Mouse (Mus musculus): ENCODE results near the gene Zfp704. TPM values are rescaled to one million over a fixed set of nuclear protein-coding genes. Genes with fewer than 3 reads are reported as not detected.

The Zfp704 gene
- polyA plus RNA-seq, 1 experiment from 2014 or later, result 10.6 TPM

GRCm38 (mm10) chr3:9549815-9550214 lies 60.1 kb downstream of the Zfp704 start:
- ATAC-seq, result no peak
- no peak overlapping the region for H3K4me3 ChIP-seq
- no peak overlapping the region for H3K27ac ChIP-seq
- no peak overlapping the region for H3K4me2 ChIP-seq
- no peaks in the 10 kb centered on the region for H3K9me3 ChIP-seq (replicated peaks)
- H3K36me3 ChIP-seq (ENCODE audit: poor library complexity, severe bottlenecking), result no peaks in the 10 kb centered on the region
- 90% methylated on average over 5 of the region's 5 CpGs for WGBS
- H3K27me3 ChIP-seq, result no peaks in the 10 kb centered on the region
- peaks cover 24% of the 10 kb centered on the region for H3K4me1 ChIP-seq
- no peak overlapping the region for H3K9ac ChIP-seq

- no peaks in the 10 kb centered on the region for H3K9me3 ChIP-seq (replicated peaks)
- WGBS, result 61% methylated on average over 10 of the region's 10 CpGs
- no peak overlapping the region for H3K4me2 ChIP-seq
- no peak overlapping the region for H3K4me3 ChIP-seq
- no peak for ATAC-seq
- no peak overlapping the region for H3K9ac ChIP-seq
- H3K36me3 ChIP-seq (ENCODE audit: poor library complexity, severe bottlenecking), result no peaks in the 10 kb centered on the region
- peaks cover 26% of the 10 kb centered on the region for H3K4me1 ChIP-seq
- H3K27me3 ChIP-seq, result no peaks in the 10 kb centered on the region
- no peak overlapping the region for H3K27ac ChIP-seq
These were observed 61.7 kb downstream of the Zfp704 start for GRCm38 (mm10) chr3:9548188-9548587.

- Histone ChIP-seq H3K9ac (no peak overlapping the region), H3K9me3 (replicated peaks) (no peaks in the 10 kb centered on the region), H3K36me3 (ENCODE audit: poor library complexity, severe bottlenecking) (no peaks in the 10 kb centered on the region), H3K4me1 (peaks cover 26% of the 10 kb centered on the region), H3K27me3 (no peaks in the 10 kb centered on the region), H3K4me2 (no peak overlapping the region), H3K4me3 (no peak overlapping the region), H3K27ac (no peak overlapping the region)
- no peak for ATAC-seq
- 65% methylated on average over 15 of the region's 15 CpGs for WGBS
These were observed 62.8 kb downstream of the Zfp704 start for GRCm38 (mm10) chr3:9546882-9547620.

- no peak for ATAC-seq
These were observed 65.5 kb downstream of the Zfp704 start for GRCm38 (mm10) chr3:9544421-9544820.

GRCm38 (mm10) chr3:9543916-9544315 lies 66.0 kb downstream of the Zfp704 start:
- H3K9me3 ChIP-seq (replicated peaks), result no peaks in the 10 kb centered on the region
- no peak overlapping the region for H3K4me2 ChIP-seq
- WGBS, result 90% methylated on average over 5 of the region's 5 CpGs
- no peak for ATAC-seq
- no peak overlapping the region for H3K4me3 ChIP-seq
- no peak overlapping the region for H3K9ac ChIP-seq
- H3K27ac ChIP-seq, result no peak overlapping the region
- no peaks in the 10 kb centered on the region for H3K36me3 ChIP-seq (ENCODE audit: poor library complexity, severe bottlenecking)
- no peaks in the 10 kb centered on the region for H3K27me3 ChIP-seq
- H3K4me1 ChIP-seq, result peaks cover 26% of the 10 kb centered on the region

More at GRCm38 (mm10) chr3:9544421-9544820, 65.5 kb downstream of the Zfp704 start:
- peaks cover 26% of the 10 kb centered on the region for H3K4me1 ChIP-seq
- no peak overlapping the region for H3K9ac ChIP-seq
- no peaks in the 10 kb centered on the region for H3K27me3 ChIP-seq
- H3K4me2 ChIP-seq, result no peak overlapping the region
- H3K9me3 ChIP-seq (replicated peaks), result no peaks in the 10 kb centered on the region
- 88% methylated on average over 2 of the region's 2 CpGs for WGBS
- H3K4me3 ChIP-seq, result no peak overlapping the region
- no peak overlapping the region for H3K27ac ChIP-seq
- no peaks in the 10 kb centered on the region for H3K36me3 ChIP-seq (ENCODE audit: poor library complexity, severe bottlenecking)

- Histone ChIP-seq H3K9ac (no peak overlapping the region), H3K27me3 (no peaks in the 10 kb centered on the region), H3K36me3 (ENCODE audit: poor library complexity, severe bottlenecking) (no peaks in the 10 kb centered on the region), H3K9me3 (replicated peaks) (no peaks in the 10 kb centered on the region), H3K4me1 (peaks cover 26% of the 10 kb centered on the region), H3K4me2 (no peak overlapping the region), H3K27ac (no peak overlapping the region), H3K4me3 (no peak overlapping the region)
- WGBS, result 68% methylated on average over 4 of the region's 4 CpGs
- no peak for ATAC-seq
These were observed 66.4 kb downstream of the Zfp704 start for GRCm38 (mm10) chr3:9543463-9543862.

- Histone ChIP-seq H3K4me1 (peaks cover 8% of the 10 kb centered on the region), H3K27me3 (no peaks in the 10 kb centered on the region), H3K4me2 (no peak overlapping the region), H3K9me3 (replicated peaks) (no peaks in the 10 kb centered on the region), H3K36me3 (ENCODE audit: poor library complexity, severe bottlenecking) (no peaks in the 10 kb centered on the region), H3K9ac (no peak overlapping the region), H3K4me3 (no peak overlapping the region), H3K27ac (no peak overlapping the region)
- ATAC-seq, result no peak
- 91% methylated on average over 14 of the region's 14 CpGs for WGBS
These were observed 68.3 kb downstream of the Zfp704 start for GRCm38 (mm10) chr3:9541561-9541960.

GRCm38 (mm10) chr3:9538510-9538909 lies 71.4 kb downstream of the Zfp704 start:
- no peak overlapping the region for H3K27ac ChIP-seq
- H3K4me3 ChIP-seq, result no peak overlapping the region
- no peaks in the 10 kb centered on the region for H3K36me3 ChIP-seq (ENCODE audit: poor library complexity, severe bottlenecking)
- no peak overlapping the region for H3K4me2 ChIP-seq
- H3K9me3 ChIP-seq (replicated peaks), result no peaks in the 10 kb centered on the region
- no peaks in the 10 kb centered on the region for H3K27me3 ChIP-seq
- no peak overlapping the region for H3K9ac ChIP-seq
- no peak for ATAC-seq
- WGBS, result 92% methylated on average over 2 of the region's 2 CpGs
- H3K4me1 ChIP-seq, result no peaks in the 10 kb centered on the region; the same call in 1 of the 2 replicates

- Histone ChIP-seq H3K9me3 (replicated peaks) (no peaks in the 10 kb centered on the region), H3K4me2 (no peak overlapping the region), H3K36me3 (ENCODE audit: poor library complexity, severe bottlenecking) (no peaks in the 10 kb centered on the region), H3K4me1 (no peaks in the 10 kb centered on the region), H3K27ac (no peak overlapping the region), H3K27me3 (no peaks in the 10 kb centered on the region), H3K9ac (no peak overlapping the region), H3K4me3 (no peak overlapping the region)
- WGBS, result 80% methylated on average over 7 of the region's 7 CpGs
- ATAC-seq, result no peak
These were observed 72.0 kb downstream of the Zfp704 start for GRCm38 (mm10) chr3:9537889-9538288.

- no peak overlapping the region for H3K27ac ChIP-seq
- H3K4me1 ChIP-seq, result no peaks in the 10 kb centered on the region
- H3K36me3 ChIP-seq (ENCODE audit: poor library complexity, severe bottlenecking), result peaks cover 4% of the 10 kb centered on the region; the same call in 1 of the 2 replicates
- H3K9ac ChIP-seq, result no peak overlapping the region
- H3K27me3 ChIP-seq, result no peaks in the 10 kb centered on the region
- 0 out of 2 replicates have a peak, but pooled peaks have one; percentile 19 for ATAC-seq
- 68% methylated on average over 9 of the region's 9 CpGs for WGBS
- peaks cover 7% of the 10 kb centered on the region; the same call in 1 of the 2 replicates for H3K9me3 ChIP-seq (replicated peaks)
- no peak overlapping the region for H3K4me3 ChIP-seq
- H3K4me2 ChIP-seq, result no peak overlapping the region
These were observed 79.6 kb downstream of the Zfp704 start for GRCm38 (mm10) chr3:9530097-9530780.

- H3K27ac ChIP-seq, result no peak overlapping the region
- WGBS, result 69% methylated on average over 5 of the region's 5 CpGs
- H3K9me3 ChIP-seq (replicated peaks), result no peaks in the 10 kb centered on the region
- H3K27me3 ChIP-seq, result peaks cover 7% of the 10 kb centered on the region; the same call in 1 of the 2 replicates
- no peak overlapping the region for H3K4me3 ChIP-seq
- no peak overlapping the region for H3K4me2 ChIP-seq
- ATAC-seq, result no peak
- no peaks in the 10 kb centered on the region for H3K36me3 ChIP-seq (ENCODE audit: poor library complexity, severe bottlenecking)
- H3K9ac ChIP-seq, result no peak overlapping the region
- peaks cover 47% of the 10 kb centered on the region for H3K4me1 ChIP-seq
These were observed 85.5 kb downstream of the Zfp704 start for GRCm38 (mm10) chr3:9524429-9524828.

- no peak overlapping the region for H3K27ac ChIP-seq
- H3K9me3 ChIP-seq (replicated peaks), result no peaks in the 10 kb centered on the region
- no peaks in the 10 kb centered on the region for H3K36me3 ChIP-seq (ENCODE audit: poor library complexity, severe bottlenecking)
- ATAC-seq, result peak; percentile 12; the same call in 1 of the 2 replicates
- peaks cover 52% of the 10 kb centered on the region for H3K4me1 ChIP-seq
- no peak overlapping the region for H3K4me2 ChIP-seq
- no peak overlapping the region for H3K9ac ChIP-seq
- no peak overlapping the region for H3K4me3 ChIP-seq
- peaks cover 19% of the 10 kb centered on the region for H3K27me3 ChIP-seq
- WGBS, result 62% methylated on average over 18 of the region's 18 CpGs
These were observed 86.6 kb downstream of the Zfp704 start for GRCm38 (mm10) chr3:9523081-9523932.
